Mouse (Mus musculus): ENCODE measurements around the gene Gm3055. TPM values are rescaled to one million over a fixed set of nuclear protein-coding genes. Genes with fewer than 3 reads are reported as not detected.
"Not testable (repeated sequence)": the region's sequence is repeated elsewhere in the genome, so short reads cannot be mapped to it uniquely, and the experiment has no call there.

Gene Gm3055
- 1 to 10 TPM; 2.0 to 3.2 TPM for total RNA-seq (2021)

DNA sequence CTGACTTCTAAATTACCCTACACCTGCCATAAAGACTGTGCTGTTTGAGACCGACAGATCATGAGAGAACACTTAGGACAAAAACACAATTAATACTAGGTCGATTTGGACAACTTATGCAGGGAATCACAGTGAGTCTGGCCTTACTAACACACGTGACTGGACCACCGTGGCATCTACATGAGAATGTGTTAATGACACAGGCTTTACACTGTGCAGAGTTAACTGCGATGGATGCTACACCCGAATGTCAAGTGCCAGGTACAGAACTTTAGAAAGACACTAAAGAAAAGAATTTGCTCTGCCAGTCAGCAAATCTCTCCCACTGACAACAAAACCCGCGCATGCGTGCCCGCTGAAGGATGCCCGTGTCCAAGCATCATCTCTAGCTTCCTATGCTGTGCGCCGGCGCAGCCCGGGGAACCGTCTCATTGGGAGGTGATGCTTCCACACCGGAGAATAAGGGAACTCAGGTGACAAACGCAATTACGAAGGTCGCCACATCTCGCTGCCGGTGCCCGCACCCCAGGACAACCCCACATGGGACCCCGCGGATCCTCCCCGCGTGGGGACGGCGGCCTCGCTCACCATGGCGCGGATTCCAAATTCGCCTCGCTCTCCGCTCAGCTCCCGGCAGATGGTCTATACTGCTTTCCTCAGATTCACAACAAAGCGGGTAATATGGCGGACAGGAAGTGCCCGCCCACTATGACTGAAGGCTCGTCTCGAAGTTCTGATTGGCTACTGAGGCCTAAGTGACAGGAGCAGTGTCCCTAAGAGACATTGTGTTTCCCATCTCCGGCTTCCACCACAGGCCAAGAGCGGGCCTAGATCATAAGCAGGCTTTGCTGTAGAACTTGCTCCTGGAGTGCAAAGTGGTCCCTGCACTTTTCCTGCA is at the start of gene Gm3055:
Gene Gm3055, minus strand, starts transcription at position 656 of the 898 bp plus-strand sequence.
- DNase-seq; intact Hi-C loops (cut with DNase I): not testable (repeated sequence)

DNA sequence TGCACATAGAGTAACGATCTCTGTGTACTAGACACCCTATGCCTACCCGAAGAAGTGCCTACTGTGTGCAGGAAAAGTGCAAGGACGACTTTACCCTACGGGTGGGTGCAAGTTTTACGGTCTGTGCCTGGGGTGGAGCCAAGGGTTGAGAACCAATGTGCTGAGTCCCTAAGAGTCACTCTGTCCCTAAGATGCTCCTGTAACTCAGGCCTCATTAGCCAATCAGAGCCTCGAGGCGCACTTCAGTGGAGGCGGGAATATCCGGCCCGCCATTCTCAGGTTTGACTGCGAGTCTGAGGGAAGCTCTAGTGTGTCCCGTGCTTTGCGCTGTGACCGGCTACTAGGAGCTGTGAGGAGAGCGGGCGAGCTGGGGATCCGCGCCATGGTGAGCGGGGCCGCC is 40.9 kb upstream of the Gm3055 start, which contains the start of gene Gm4767:
Gene Gm4767, plus strand, starts transcription at position 288 of the 400 bp plus-strand sequence.
- intact Hi-C loops (cut with DNase I) = not testable (repeated sequence)
- DNase-seq = peak; percentile 0 to 2

DNA sequence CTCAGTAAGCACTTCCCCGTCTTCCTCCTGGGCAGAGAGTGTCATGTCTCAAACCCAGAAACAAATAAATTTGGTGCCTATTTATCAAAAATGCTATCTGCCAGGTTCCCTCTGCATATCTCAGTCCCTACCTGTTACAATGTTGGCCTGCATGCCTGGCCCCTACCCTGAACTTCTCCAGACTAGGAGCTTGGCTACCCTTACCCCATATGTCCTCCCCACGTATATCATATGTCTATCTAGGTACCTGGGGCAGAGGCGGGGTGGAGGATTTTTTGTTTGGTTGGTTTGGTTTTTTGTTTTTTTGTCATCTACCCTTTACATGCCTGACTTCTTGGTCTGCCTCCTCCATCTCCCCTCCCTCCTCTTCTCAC is 430 bp upstream of the Gm3055 start:
- intact Hi-C loops (cut with DNase I); DNase-seq: not testable (repeated sequence)

DNA sequence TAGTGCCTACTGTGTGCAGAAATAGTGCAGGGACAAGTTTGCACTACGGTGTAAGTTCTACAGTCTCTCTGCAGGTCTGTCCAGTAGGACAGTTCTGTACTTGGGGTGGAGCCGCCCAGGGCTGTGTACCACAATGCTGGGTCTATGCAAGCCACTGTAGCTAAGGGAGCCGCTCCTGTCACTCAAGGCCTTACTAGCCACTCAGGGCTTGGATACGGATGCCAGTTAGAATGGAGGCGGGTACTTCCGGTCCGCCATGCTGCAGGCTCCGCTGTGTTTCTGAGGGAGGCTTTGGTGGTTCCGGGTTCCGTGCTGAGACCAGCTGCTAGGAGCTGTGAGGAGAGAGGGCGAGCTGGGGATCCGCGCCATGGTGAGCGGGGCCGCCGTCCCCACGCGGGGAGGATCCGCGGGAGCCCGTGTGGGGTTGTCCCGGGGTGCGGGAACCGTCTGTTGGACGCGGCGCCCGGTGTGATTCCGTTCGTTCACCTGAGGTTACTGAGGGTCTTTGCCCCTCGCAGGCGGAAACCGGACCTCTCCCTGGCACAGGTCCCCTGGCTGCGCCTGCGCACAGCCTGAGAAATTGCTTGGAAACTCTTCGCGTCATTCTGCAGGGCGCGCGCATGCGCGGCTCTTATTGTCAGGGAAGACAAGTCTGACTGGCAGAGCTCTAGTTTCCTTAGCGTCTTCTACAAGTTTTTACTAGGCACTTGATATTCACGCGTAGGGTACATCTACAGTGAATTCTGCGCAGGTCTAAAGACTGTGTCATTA is 66.2 kb downstream of the Gm3055 start, which contains the start of gene Zfp433:
Gene Zfp433, plus strand, starts transcription at position 295 of the 771 bp plus-strand sequence.
- DNase-seq; intact Hi-C loops (cut with DNase I): not testable (repeated sequence)

Other genes starting within 250 kb of the Gm3055 start
- gene Gna15, start 246.9 kb downstream of the Gm3055 start, total RNA-seq (2021) = under 1 TPM; 0.60 to 0.74 TPM
- 10 to 100 TPM; 59.2 to 60.6 TPM for gene Gna11, start 226.0 kb downstream of the Gm3055 start, total RNA-seq (2021)
- 100 to 1,000 TPM; 867 to 890 TPM for gene Aes, start 211.7 kb downstream of the Gm3055 start, total RNA-seq (2021)
- gene Tle2, start 196.6 kb downstream of the Gm3055 start, total RNA-seq (2021) = 10 to 100 TPM in 1 of 2 experiments, 1 to 10 TPM in 1; 8.1 to 11.2 TPM
- 10 to 100 TPM; 10.2 to 11.1 TPM for gene Tle6, start 170.1 kb downstream of the Gm3055 start, total RNA-seq (2021)
- gene BC025920, start 164.9 kb downstream of the Gm3055 start, total RNA-seq (2021) = 1 to 10 TPM; 1.3 to 1.4 TPM
- 10 to 100 TPM; 12.8 to 14.2 TPM for gene Sirt6, start 143.4 kb downstream of the Gm3055 start, total RNA-seq (2021)
- gene Ankrd24, start 142.6 kb downstream of the Gm3055 start, total RNA-seq (2021) = 10 to 100 TPM; 13.9 to 16.6 TPM
- gene Gm10778, start 122.1 kb downstream of the Gm3055 start, total RNA-seq (2021) = 1 to 10 TPM; 2.7 to 2.9 TPM
- gene Zfp433, start 66.3 kb downstream of the Gm3055 start, total RNA-seq (2021) = 1 to 10 TPM; 7.2 to 7.7 TPM
- gene Gm4767, start 41.0 kb upstream of the Gm3055 start, total RNA-seq (2021) = 1 to 10 TPM; 1.8 to 2.1 TPM
- gene Gm32687, start 92.8 kb upstream of the Gm3055 start, total RNA-seq (2021) = 1 to 10 TPM; 2.7 to 3.3 TPM
- 1 to 10 TPM; 1.8 to 1.9 TPM for gene Zfp781, start 159.3 kb upstream of the Gm3055 start, total RNA-seq (2021)